Mouse (Mus musculus) mouse trophoblast stem cell (cell line): ENCODE data around the gene Dlg5.

ENCODE experiments used
- in situ Hi-C, 2 experiments: fragments of 300-500 bp; cut with MseI, MboI; formaldehyde crosslinking; loops; 2 replicates in 1 of 2; 3 replicates in 1 of 2; pipeline ENCODE4 v1.15.1; 2025

Dlg5 gene

GRCm38 (mm10) chr14:24245177-24246081 lies at the start of gene Dlg5:
Gene Dlg5 (minus strand): TSS chr14:24245920.
- in situ Hi-C loops, result no loop called here

GRCm38 (mm10) chr14:24293631-24294030 lies 47.9 kb upstream of the Dlg5 start:
- in situ Hi-C loops, result no loop called here

GRCm38 (mm10) chr14:24292914-24293313 lies 47.2 kb upstream of the Dlg5 start, which contains the start of gene E330034G19Rik:
Gene E330034G19Rik (plus strand): TSS chr14:24293214.
- in situ Hi-C loops, result no loop called here

GRCm38 (mm10) chr14:24290726-24291125 lies 45.0 kb upstream of the Dlg5 start:
- in situ Hi-C loops, result no loop called here

- in situ Hi-C loops, result no loop called here
These were observed 40.4 kb upstream of the Dlg5 start for GRCm38 (mm10) chr14:24286136-24286535.

GRCm38 (mm10) chr14:24282276-24282675 lies 36.6 kb upstream of the Dlg5 start:
- in situ Hi-C loops, result loop anchor here in 1 of 2 experiments (5.0 kb wide), 1 partner anchor 215 kb away; no protein-coding TSS in a partner anchor

GRCm38 (mm10) chr14:24281278-24281677 lies 35.6 kb upstream of the Dlg5 start:
- in situ Hi-C loops, result loop anchor here in 1 of 2 experiments (5.0 kb wide), 1 partner anchor 214 kb away; no protein-coding TSS in a partner anchor

GRCm38 (mm10) chr14:24275534-24275933 lies 29.8 kb upstream of the Dlg5 start:
- in situ Hi-C loops, result loop anchor here in 1 of 2 experiments (10.0 kb wide), 2 partner anchors 91 to 211 kb away; no protein-coding TSS in a partner anchor

GRCm38 (mm10) chr14:24273575-24273974 lies 27.9 kb upstream of the Dlg5 start:
- in situ Hi-C loops, result loop anchor here (5.0 to 10.0 kb wide), 3 partner anchors 89 to 209 kb away; no protein-coding TSS in a partner anchor

GRCm38 (mm10) chr14:24269571-24269970 lies 23.9 kb upstream of the Dlg5 start:
- in situ Hi-C loops, result no loop called here

- in situ Hi-C loops, result no loop called here
These were observed 17.2 kb upstream of the Dlg5 start for GRCm38 (mm10) chr14:24262915-24263314.

- in situ Hi-C loops, result no loop called here
These were observed 16.7 kb upstream of the Dlg5 start for GRCm38 (mm10) chr14:24262382-24262781.

GRCm38 (mm10) chr14:24260391-24260790 lies 14.7 kb upstream of the Dlg5 start:
- in situ Hi-C loops, result no loop called here

- in situ Hi-C loops, result no loop called here
These were observed 10.2 kb upstream of the Dlg5 start for GRCm38 (mm10) chr14:24255956-24256355.

- in situ Hi-C loops, result no loop called here
These were observed 8.0 kb upstream of the Dlg5 start for GRCm38 (mm10) chr14:24253611-24254202.

- in situ Hi-C loops, result no loop called here
These were observed 5.6 kb upstream of the Dlg5 start for GRCm38 (mm10) chr14:24251326-24251725.

GRCm38 (mm10) chr14:24249926-24250325 lies 4.2 kb upstream of the Dlg5 start:
- in situ Hi-C loops, result no loop called here

- in situ Hi-C loops, result no loop called here
These were observed 1.2 kb downstream of the Dlg5 start for GRCm38 (mm10) chr14:24244330-24245176.

GRCm38 (mm10) chr14:24242016-24242415 lies 3.7 kb downstream of the Dlg5 start:
- in situ Hi-C loops, result no loop called here

- in situ Hi-C loops, result no loop called here
These were observed 4.9 kb downstream of the Dlg5 start for GRCm38 (mm10) chr14:24240831-24241230.

GRCm38 (mm10) chr14:24239651-24240050 lies 6.1 kb downstream of the Dlg5 start:
- in situ Hi-C loops, result no loop called here

GRCm38 (mm10) chr14:24235954-24236353 lies 9.8 kb downstream of the Dlg5 start:
- in situ Hi-C loops, result no loop called here
